Mouse (Mus musculus) frontal cortex, postnatal 36 days (tissue): Measurements from ENCODE around the gene H2-DMb2.
"Not testable (repeated sequence)": the region's sequence is repeated elsewhere in the genome, so short reads cannot be mapped to it uniquely, and the experiment has no call there.

Source experiments
- DNase-seq, 2 experiments: peaks; one replicate each; pipeline ENCODE4 v3.0.0; 2022; ENCODE audit warnings: low spot score in 2 of 2

Gene H2-DMb2

DNA sequence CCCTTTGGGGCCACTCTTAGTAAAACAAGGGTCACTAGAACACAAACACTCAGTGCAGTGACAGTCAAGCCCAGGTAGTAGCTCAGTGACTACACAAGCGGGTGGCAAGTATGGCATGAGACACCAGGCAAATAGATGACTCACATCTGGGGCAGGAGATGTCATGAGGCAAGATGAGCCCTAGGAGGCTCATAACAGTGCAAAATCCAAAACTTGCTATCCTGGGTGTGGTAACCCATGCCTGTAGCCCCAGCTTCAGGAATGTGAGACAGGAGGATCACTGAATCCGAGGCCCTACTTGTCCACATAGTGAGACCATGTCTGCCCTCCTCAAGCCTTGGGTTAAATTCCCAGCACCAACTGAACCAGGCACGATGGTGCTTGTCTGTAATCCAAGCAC is 8.7 kb upstream of the H2-DMb2 start:
- DNase-seq = no peak

DNA sequence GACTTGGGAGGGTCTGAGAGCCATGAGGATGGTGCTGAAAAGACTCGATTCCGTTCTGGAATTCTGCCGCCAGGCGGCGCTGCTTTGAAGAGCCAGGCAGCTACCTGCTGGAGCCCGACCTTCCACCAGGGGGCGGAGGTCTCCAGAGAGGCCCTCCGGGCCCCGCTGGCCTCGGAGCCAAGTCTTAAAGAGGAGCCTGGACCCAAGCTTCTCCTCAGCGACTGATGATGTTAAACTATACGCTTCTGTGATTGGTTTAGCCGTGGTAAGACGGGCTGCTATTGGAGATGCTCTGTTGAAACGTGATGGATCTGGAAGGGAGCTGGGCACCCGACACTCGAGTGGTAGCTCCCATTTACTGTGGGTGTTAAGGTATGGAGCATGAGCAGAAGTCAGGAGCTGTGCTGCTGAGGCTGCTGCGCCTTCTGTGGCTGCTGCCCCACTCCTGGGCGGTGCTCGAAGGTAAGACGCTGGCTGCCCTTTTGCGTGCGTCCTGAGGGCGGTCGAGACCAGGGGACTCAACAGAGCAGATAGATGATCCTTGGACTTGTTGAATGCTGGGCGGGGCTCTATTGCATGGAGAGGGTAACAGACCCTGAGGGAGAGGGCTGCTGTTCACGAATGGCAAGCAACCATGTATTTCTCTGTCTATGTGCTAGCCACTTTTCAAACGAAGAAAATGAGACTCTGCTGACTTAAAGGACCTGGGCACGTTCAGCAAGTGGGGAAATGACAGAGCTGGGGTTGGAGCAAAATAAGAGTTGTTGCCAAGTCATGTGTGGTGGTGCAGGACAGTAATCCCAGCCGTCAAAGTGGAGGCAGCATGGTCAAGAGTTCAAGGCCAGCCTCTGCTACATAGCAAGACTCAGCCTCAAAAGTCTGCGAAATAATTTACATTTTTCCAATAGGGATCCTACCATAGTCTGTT is 7.5 kb upstream of the H2-DMb2 start:
- peak; percentile 98 to 99 for DNase-seq

- no peak for DNase-seq
These were observed 5.5 kb upstream of the H2-DMb2 start for GRCm38 (mm10) chr17:34137601-34138000.

DNA sequence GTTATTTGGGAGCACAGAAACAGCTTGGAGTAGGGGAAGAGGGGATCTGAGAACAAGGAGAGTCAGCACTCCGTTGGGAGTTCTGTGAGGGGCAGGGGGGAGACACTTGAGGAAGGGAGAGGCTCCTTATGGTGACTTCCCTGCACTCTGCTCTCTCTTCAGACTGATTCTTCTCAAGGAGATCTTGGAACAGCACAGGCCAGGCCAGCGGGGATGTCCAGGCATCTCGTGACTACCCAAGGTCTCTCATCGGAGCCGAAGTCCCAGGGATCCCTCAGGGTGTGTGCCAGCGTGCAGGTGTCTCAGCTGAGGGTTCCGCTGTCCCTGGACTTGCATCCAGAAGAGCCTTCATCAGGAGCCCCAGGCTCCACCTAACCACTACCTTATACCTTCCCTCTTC is 4.5 kb upstream of the H2-DMb2 start:
- no peak for DNase-seq

DNA sequence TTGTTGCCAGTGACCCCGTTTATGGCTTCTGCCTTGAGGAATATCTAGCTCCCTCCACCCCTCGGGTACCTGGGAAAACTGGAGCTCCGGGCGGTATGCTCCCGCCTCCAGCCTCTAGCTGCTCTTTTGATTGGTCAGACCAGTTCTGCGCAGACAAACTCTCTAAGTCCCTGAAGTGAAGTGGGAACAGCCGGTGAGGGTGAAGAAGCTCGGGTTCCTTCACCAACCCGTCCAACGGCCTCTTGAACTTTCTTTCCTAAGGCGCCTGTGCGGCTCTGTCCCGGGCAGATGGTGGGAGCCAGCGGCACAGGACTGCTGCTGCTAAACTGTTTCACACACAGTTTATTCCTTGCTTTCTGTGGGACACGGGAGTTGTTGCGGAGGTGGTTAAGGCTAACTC is 3.7 kb upstream of the H2-DMb2 start:
- no peak for DNase-seq

- DNase-seq = no peak
These were observed 2.9 kb upstream of the H2-DMb2 start for GRCm38 (mm10) chr17:34140240-34140639.

DNA sequence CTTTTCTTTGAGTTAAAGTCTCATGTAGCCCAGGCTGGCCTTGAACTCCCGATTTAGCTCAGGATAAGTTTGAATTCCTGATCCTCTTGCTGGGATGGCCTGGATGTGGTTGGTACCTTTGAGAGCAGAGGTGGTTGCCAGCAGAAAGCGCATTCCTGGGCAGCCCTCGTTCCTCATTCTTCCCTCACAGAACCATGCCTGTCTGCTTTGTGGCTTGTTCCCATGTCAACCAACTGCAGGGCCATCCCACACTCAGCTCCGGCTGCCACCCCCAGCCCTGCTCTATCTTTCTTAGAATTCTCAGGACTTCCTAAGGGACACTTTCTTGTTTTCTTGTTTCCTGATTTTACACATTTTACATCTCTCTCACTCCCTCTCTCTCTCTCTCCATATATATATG is 1.7 kb upstream of the H2-DMb2 start:
- peak in 1 of 2 experiments; percentile 38 for DNase-seq

GRCm38 (mm10) chr17:34142456-34143010 is 574 bp upstream of the H2-DMb2 start:
- DNase-seq = no peak

GRCm38 (mm10) chr17:34143461-34143860 is 354 bp downstream of the H2-DMb2 start:
- no peak for DNase-seq

GRCm38 (mm10) chr17:34144221-34144620 is 1.1 kb downstream of the H2-DMb2 start:
- DNase-seq = not testable (repeated sequence)

DNA sequence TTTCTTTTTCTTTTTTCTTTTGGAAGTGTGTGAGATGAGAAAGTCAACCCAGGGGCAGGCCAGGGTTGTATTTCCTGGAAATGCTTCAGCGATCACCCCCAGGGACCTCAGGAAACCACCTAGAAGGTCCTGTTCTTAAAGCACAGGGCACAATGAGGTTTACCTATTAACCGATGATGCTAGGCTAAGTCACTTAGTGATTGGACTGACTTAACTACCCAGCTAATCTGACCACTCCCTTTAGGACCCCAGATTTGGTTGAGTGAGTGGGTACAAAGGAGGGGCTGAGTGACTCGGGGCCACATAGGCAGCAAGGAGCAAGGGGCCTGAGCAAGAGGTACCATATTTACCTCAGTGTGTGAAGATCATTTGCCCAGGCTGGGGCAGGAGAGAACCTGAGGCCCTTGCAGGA is 1.9 kb downstream of the H2-DMb2 start:
- DNase-seq = no peak

DNA sequence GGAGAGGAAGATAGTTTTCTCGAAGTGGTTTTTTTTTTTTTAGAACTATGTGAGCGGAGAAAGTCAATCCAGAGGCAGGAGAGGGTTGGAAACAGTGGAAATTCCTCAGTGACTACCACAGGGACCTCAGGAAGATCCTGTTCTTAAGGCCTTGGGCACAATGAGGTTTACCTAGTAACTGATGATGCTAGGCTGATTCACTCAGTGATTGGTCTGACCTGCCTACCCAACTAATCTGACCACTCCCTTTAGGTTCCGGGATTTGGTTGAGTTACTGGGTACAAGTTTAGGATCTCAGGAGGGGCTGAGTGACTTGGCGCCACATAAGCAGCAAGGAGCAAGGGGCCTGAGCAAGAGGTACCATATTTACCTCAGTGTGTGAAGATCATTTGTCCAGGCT is 9.8 kb downstream of the H2-DMb2 start, which contains the start of gene H2-DMb1:
Gene H2-DMb1, plus strand, starts transcription at position 150 of the 400 bp plus-strand sequence.
- DNase-seq = peak in 1 of 2 experiments; percentile 62

DNA sequence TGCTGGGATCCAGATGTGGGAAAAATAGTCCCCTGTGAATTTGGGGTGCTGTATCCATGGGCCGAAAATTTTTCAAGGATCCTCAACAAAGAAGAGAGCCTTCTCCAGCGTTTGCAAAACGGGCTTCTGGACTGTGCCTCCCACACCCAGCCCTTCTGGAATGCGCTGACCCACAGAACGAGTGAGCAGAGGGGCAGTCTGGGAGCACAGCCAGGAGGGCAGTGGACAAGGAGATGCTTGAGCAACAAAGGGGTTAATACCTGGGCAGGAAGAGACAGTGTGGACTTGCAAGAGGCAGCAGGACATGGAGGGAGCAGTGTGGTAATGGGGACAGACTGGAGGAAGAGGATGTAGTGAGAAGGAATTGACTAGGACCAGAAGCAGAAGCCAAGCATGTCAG is 12.4 kb downstream of the H2-DMb2 start:
- no peak for DNase-seq

DNA sequence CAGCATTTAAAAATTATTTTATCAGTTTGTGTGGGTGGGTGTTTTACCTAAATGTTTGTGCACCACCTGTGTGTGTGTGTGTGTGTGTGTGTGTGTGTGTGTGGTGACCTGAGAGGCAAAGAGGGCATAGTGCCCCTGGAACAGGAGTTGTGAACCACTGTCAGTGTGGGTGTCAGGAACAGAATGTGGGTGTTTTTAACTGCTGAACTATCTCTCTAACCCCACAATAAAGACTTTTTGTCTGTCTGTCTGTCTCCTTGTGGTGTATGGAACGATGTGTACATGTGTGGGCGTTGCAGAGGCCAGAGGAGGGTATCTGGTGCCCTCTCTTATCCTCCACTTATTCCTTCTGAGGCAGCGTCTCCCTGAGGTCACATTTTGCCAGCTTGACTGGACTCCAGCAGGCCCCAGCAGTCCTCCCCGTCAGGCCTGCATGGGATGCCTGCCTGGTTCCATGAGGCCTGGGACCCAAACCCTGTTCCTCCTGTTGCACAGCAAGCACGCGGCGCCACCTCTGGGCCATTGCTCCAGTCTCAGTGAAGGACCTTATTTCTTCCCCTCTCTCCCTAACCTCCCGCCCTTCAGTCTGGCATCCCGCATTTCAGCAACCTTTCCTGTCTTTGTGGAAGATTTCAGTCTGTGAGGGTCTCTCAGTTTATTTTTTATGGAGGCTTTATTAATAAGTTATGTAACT is 21.2 kb downstream of the H2-DMb2 start:
- DNase-seq = no peak

DNA sequence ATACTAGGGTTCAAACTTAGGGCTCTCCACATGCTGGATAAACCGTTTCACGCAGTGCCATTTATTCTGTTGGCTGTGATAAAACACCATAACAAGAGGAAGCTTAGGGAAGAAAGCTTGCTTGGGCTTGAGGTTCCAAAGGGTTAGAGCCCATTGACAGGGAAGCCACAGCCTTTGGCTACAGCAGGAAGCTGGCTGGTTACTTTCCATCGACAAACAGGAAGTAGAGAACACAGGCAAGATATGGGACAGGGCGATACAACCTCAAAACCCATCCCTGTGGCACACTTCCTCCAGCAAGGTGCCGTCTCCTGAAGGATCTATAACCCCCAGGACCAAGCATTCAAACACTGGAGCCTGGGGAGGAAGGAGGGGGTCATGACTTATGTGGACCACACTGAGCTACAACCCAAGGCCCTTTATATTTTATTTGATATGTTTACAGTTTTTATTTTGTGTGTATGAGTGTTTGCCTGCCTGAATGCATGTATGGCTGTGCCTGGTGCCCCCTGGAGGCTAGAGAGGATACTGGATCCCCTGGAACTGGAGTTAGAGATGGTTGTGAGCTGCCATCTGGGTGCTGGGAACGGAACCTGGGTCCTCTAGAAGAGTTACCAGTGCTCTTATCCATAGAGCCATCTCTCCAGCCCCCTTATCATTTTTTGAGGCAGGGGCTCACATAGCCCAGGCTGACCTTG is 22.1 kb downstream of the H2-DMb2 start:
- DNase-seq = no peak

GRCm38 (mm10) chr17:34169279-34169678 is 26.2 kb downstream of the H2-DMb2 start:
- DNase-seq = peak in 1 of 2 experiments; percentile 29

DNA sequence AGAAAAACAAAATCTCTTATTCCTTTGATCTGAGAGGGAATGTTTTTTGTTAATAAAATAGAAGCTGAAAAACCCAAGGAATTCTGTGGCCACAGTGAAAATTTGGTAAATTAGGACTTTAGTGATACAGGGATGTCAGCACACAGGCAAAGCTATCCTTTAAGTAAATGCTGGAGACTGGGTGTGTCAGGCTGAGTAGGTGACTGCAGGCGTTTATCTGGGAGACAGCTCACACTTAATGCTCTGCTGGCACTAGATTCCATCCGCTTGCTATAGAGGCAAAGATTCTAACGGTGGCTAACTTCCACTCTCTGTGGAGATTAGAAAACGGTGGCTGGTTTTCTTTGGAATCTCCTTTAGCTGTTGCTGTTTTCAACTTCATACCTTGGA is 27.4 kb downstream of the H2-DMb2 start:
- DNase-seq = no peak

DNA sequence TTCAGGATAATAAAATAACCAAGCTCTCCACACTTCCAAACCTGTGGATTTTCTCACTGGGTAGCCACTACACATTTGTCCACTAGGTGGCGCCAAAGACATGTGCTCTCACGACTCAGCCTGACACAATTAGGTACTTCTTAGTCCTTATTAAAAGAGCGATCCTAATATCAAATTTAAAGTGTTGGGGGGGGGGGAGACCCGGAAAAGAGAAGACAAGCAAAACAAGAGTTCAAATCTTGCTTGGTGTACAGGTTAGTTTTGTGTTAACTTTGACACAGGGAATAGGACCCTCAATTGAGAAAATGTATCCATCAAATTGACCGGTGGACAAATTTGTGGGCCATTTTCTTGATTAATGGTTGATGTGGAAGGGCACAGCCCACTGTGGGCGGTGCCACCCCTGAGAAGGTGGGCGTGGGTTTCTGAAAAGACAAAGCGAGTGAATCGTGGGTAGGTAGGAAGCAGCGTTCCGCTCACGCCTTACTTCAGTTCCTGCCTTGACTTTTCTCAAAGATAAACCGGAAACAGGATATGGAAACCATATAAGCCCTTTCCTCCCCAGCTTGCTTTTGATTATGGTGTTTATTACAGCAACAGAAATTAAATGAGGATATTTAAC is 27.9 kb downstream of the H2-DMb2 start:
- peak; percentile 78 to 88 for DNase-seq

DNA sequence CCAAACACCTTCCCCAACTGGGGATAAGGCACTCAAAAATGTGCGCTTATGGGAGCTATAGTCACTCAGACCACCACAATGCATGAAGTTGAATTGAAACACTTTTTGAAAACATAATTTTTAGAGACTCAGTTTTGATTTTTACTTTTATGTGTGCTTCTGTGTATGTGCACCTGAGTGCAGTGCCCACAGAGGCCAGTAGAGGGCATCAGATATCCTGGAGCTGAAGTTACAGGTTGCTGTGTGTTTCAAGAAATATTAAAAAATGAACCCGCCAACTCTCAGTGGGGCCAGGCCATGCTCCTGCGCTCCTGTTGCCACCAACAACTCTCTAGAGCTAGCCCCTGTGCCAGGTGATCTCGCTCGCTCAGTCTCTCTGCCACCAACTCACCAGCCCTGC is 29.4 kb downstream of the H2-DMb2 start:
- no peak for DNase-seq

- no peak for DNase-seq
These were observed 31.0 kb downstream of the H2-DMb2 start for GRCm38 (mm10) chr17:34174075-34174474.

DNA sequence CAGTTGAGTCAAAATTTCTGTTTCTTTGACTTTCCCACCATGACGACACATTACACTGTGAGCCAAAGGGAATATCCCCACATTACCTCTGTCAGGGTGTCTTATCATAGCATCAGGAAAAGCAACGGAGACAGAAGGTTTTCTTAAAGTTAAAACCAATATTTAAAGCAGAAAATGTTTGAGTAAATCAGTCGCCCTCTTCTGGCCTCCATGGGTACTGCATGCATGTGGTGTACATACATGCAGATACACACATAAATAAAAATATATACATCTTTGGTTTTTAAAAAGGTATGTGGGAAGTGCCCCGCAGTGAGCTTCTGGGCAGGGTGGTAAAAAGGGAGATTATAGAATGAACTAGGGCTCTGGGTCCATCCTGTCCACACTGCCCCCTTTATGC is 34.1 kb downstream of the H2-DMb2 start:
- DNase-seq = no peak

GRCm38 (mm10) chr17:34179019-34179418 is 35.9 kb downstream of the H2-DMb2 start:
- DNase-seq = no peak
